Mouse (Mus musculus) kidney, embryonic 16.5 days (tissue): ENCODE measurements around the gene Atp4b. TPM values are rescaled to one million over a fixed set of nuclear protein-coding genes. Genes with fewer than 3 reads are reported as not detected.

Experiments used
- ATAC-seq: fragments of 200-750 bp; cut with Nextera tagmentation; 2 replicates; pipeline ENCODE4 v1.8.0; 2017; ENCODE audit warnings: moderate TSS enrichment; ENCODE audit not compliant: low FRiP score, low TSS enrichment
- H3K27ac ChIP-seq: fragments of 300-500 bp; sonication (generic); 2 replicates; pipeline ENCODE4 v1.5.1; 2014; ENCODE audit warnings: low read length
- H3K27me3 ChIP-seq: fragments of 300-500 bp; sonication (generic); 2 replicates; pipeline ENCODE4 v1.6.1; 2014; ENCODE audit warnings: low read length, control low read depth, mixed read lengths; ENCODE audit not compliant: insufficient read depth
- H3K36me3 ChIP-seq: fragments of 300-500 bp; sonication (generic); 2 replicates; pipeline ENCODE4 v1.6.1; 2014; ENCODE audit warnings: low read length, control low read depth, mixed read lengths; ENCODE audit not compliant: insufficient read depth
- H3K4me1 ChIP-seq: fragments of 300-500 bp; sonication (generic); 2 replicates; pipeline ENCODE4 v1.6.1; 2014; ENCODE audit warnings: low read length, control low read depth, mixed read lengths; ENCODE audit not compliant: insufficient read depth
- H3K4me2 ChIP-seq: fragments of 300-500 bp; sonication (generic); replicated peaks from 2 replicates; pipeline ENCODE4 v1.6.1; 2014; ENCODE audit warnings: low read depth, low read length
- H3K4me3 ChIP-seq: fragments of 300-500 bp; sonication (generic); 2 replicates; pipeline ENCODE4 v1.5.1; 2014; ENCODE audit warnings: mild to moderate bottlenecking, low read length
- H3K9ac ChIP-seq: fragments of 300-500 bp; sonication (generic); replicated peaks from 2 replicates; pipeline ENCODE4 v1.6.1; 2014; ENCODE audit warnings: low read length
- H3K9me3 ChIP-seq: fragments of 300-500 bp; sonication (generic); 2 replicates; pipeline ENCODE4 v1.6.1; 2016; ENCODE audit warnings: low read length, control low read depth
- WGBS: fragments of 180-500 bp; shearing (Covaris S2); extraction: QIAGEN DNeasy Blood & Tissue Kit; methylation state at CpG from one replicate; pipeline ENCODE4 v1.1.7; 2014; 5-methylcytosine and 5-hydroxymethylcytosine counted together
- polyA plus RNA-seq: library from polyadenylated mRNA; unstranded; fragments of >200 nt; fragmentation: Nextera tagmentation; extraction: Ambion mirVana; gene quantifications from 2 replicates; pipeline ENCODE4 v1.2.1, GENCODE M21; 2015

Gene Atp4b
- polyA plus RNA-seq, 1 experiment from 2014 or later, result not detected

- Histone ChIP-seq H3K27ac (no peak overlapping the region), H3K4me2 (no peak overlapping the region), H3K27me3 (no peaks in the 10 kb centered on the region), H3K9ac (no peak overlapping the region), H3K4me1 (no peaks in the 10 kb centered on the region), H3K9me3 (no peaks in the 10 kb centered on the region), H3K36me3 (peaks cover 74% of the 10 kb centered on the region), H3K4me3 (no peak overlapping the region)
- 70% methylated on average over 6 of the region's 6 CpGs for WGBS
- ATAC-seq, result no peak
Measured at GRCm38 (mm10) chr8:13356221-13356620, 40.4 kb downstream of the Atp4b start.

GRCm38 (mm10) chr8:13353883-13354282 is 42.7 kb downstream of the Atp4b start:
- no peaks in the 10 kb centered on the region for H3K27me3 ChIP-seq
- H3K9ac ChIP-seq, result no peak overlapping the region
- 89% methylated on average over 4 of the region's 4 CpGs for WGBS
- H3K4me2 ChIP-seq, result no peak overlapping the region
- H3K36me3 ChIP-seq, result peaks cover 74% of the 10 kb centered on the region
- H3K27ac ChIP-seq, result no peak overlapping the region
- no peak overlapping the region for H3K4me3 ChIP-seq
- ATAC-seq, result no peak
- no peaks in the 10 kb centered on the region for H3K4me1 ChIP-seq
- H3K9me3 ChIP-seq, result no peaks in the 10 kb centered on the region

- no peak overlapping the region for H3K9ac ChIP-seq
- H3K4me3 ChIP-seq, result no peak overlapping the region
- no peak for ATAC-seq
- H3K4me1 ChIP-seq, result no peaks in the 10 kb centered on the region
- 76% methylated on average over 9 of the region's 9 CpGs for WGBS
- H3K27me3 ChIP-seq, result no peaks in the 10 kb centered on the region
- H3K4me2 ChIP-seq, result no peak overlapping the region
- H3K36me3 ChIP-seq, result peaks cover 74% of the 10 kb centered on the region
- no peaks in the 10 kb centered on the region for H3K9me3 ChIP-seq
- H3K27ac ChIP-seq, result no peak overlapping the region
Measured at GRCm38 (mm10) chr8:13353155-13353833, 43.3 kb downstream of the Atp4b start.

GRCm38 (mm10) chr8:13352601-13353000 is 44.0 kb downstream of the Atp4b start:
- Histone ChIP-seq H3K4me1 (no peaks in the 10 kb centered on the region), H3K9me3 (no peaks in the 10 kb centered on the region), H3K27me3 (no peaks in the 10 kb centered on the region), H3K27ac (no peak overlapping the region), H3K4me3 (no peak overlapping the region), H3K4me2 (no peak overlapping the region), H3K36me3 (peaks cover 76% of the 10 kb centered on the region), H3K9ac (no peak overlapping the region)
- 85% methylated on average over 8 of the region's 8 CpGs for WGBS
- ATAC-seq, result no peak

- Histone ChIP-seq H3K4me1 (no peaks in the 10 kb centered on the region), H3K9ac (no peak overlapping the region), H3K9me3 (no peaks in the 10 kb centered on the region), H3K36me3 (peaks cover 74% of the 10 kb centered on the region), H3K4me2 (no peak overlapping the region), H3K4me3 (no peak overlapping the region), H3K27ac (no peak overlapping the region), H3K27me3 (no peaks in the 10 kb centered on the region)
- ATAC-seq, result no peak
- WGBS, result 89% methylated on average over 5 of the region's 5 CpGs
Measured at GRCm38 (mm10) chr8:13351593-13351992, 45.0 kb downstream of the Atp4b start.

GRCm38 (mm10) chr8:13350052-13350451 is 46.6 kb downstream of the Atp4b start:
- Histone ChIP-seq H3K4me1 (no peaks in the 10 kb centered on the region), H3K27ac (no peak overlapping the region), H3K9ac (no peak overlapping the region), H3K27me3 (no peaks in the 10 kb centered on the region), H3K4me3 (no peak overlapping the region), H3K4me2 (no peak overlapping the region), H3K36me3 (peaks cover 79% of the 10 kb centered on the region), H3K9me3 (no peaks in the 10 kb centered on the region)
- ATAC-seq, result no peak
- WGBS, result 80% methylated on average over 7 of the region's 7 CpGs

GRCm38 (mm10) chr8:13343134-13343533 is 53.5 kb downstream of the Atp4b start:
- no peaks in the 10 kb centered on the region for H3K9me3 ChIP-seq
- H3K4me2 ChIP-seq, result no peak overlapping the region
- ATAC-seq, result no peak
- peaks cover 66% of the 10 kb centered on the region for H3K36me3 ChIP-seq
- H3K4me3 ChIP-seq, result no peak overlapping the region
- H3K4me1 ChIP-seq, result peaks cover 16% of the 10 kb centered on the region
- no peaks in the 10 kb centered on the region for H3K27me3 ChIP-seq
- no peak overlapping the region for H3K27ac ChIP-seq
- 98% methylated on average over 4 of the region's 4 CpGs for WGBS
- H3K9ac ChIP-seq, result no peak overlapping the region

GRCm38 (mm10) chr8:13342340-13342739 is 54.3 kb downstream of the Atp4b start:
- Histone ChIP-seq H3K9me3 (no peaks in the 10 kb centered on the region), H3K36me3 (peaks cover 58% of the 10 kb centered on the region), H3K4me3 (no peak overlapping the region), H3K9ac (no peak overlapping the region), H3K27ac (no peak overlapping the region), H3K4me2 (no peak overlapping the region), H3K27me3 (no peaks in the 10 kb centered on the region), H3K4me1 (peaks cover 19% of the 10 kb centered on the region)
- ATAC-seq, result no peak
- 88% methylated on average over 2 of the region's 2 CpGs for WGBS

- Histone ChIP-seq H3K36me3 (peaks cover 43% of the 10 kb centered on the region), H3K9me3 (no peaks in the 10 kb centered on the region), H3K4me3 (no peak overlapping the region), H3K27me3 (no peaks in the 10 kb centered on the region), H3K4me1 (peaks cover 19% of the 10 kb centered on the region), H3K9ac (no peak overlapping the region), H3K4me2 (peak overlapping the region; percentile 81; the same call in 1 of the 2 replicates), H3K27ac (no peak overlapping the region)
- ATAC-seq, result no peak
- 82% methylated on average over 8 of the region's 8 CpGs for WGBS
Measured at GRCm38 (mm10) chr8:13340650-13341049, 56.0 kb downstream of the Atp4b start.

- Histone ChIP-seq H3K4me3 (peak overlapping the region; percentile 81), H3K36me3 (peaks cover 33% of the 10 kb centered on the region), H3K27me3 (no peaks in the 10 kb centered on the region), H3K9ac (peak overlapping the region; percentile 98), H3K4me1 (peaks cover 19% of the 10 kb centered on the region), H3K4me2 (peak overlapping the region; percentile 81), H3K9me3 (no peaks in the 10 kb centered on the region), H3K27ac (no peak overlapping the region; the same call in 1 of the 2 replicates)
- no peak for ATAC-seq
- 1% methylated on average over 11 of the region's 11 CpGs for WGBS
Measured at GRCm38 (mm10) chr8:13339646-13339990, 57.0 kb downstream of the Atp4b start.
